Mouse (Mus musculus) midbrain, embryonic 15.5 days (tissue): ENCODE results near the gene Cc2d2a. TPM values are rescaled to one million over a fixed set of nuclear protein-coding genes. Genes with fewer than 3 reads are reported as not detected.

Experiments
- ATAC-seq: fragments of 200-750 bp; cut with Nextera tagmentation; replicated peaks from 2 replicates; pipeline ENCODE4 v1.8.0; 2017; ENCODE audit warnings: moderate TSS enrichment
- H3K27ac ChIP-seq: fragments of 300-500 bp; sonication (generic); 2 replicates; pipeline ENCODE4 v1.5.1; 2015; ENCODE audit warnings: mild to moderate bottlenecking, inconsistent platforms
- H3K27me3 ChIP-seq: fragments of 300-500 bp; sonication (generic); replicated peaks from 2 replicates; pipeline ENCODE4 v1.6.1; 2015; ENCODE audit warnings: inconsistent platforms
- H3K36me3 ChIP-seq: fragments of 300-500 bp; sonication (generic); replicated peaks from 2 replicates; pipeline ENCODE4 v1.6.1; 2015; ENCODE audit warnings: inconsistent platforms
- H3K4me1 ChIP-seq: fragments of 300-500 bp; sonication (generic); 2 replicates; pipeline ENCODE4 v1.6.1; 2015; ENCODE audit warnings: inconsistent platforms
- H3K4me2 ChIP-seq: fragments of 300-500 bp; sonication (generic); 2 replicates; pipeline ENCODE4 v1.6.1; 2015; ENCODE audit warnings: inconsistent platforms, mild to moderate bottlenecking, moderate library complexity
- H3K4me3 ChIP-seq: fragments of 300-500 bp; sonication (generic); 2 replicates; pipeline ENCODE4 v1.5.1; 2015; ENCODE audit warnings: mild to moderate bottlenecking, inconsistent platforms
- H3K9ac ChIP-seq: fragments of 300-500 bp; sonication (generic); 2 replicates; pipeline ENCODE4 v1.6.1; 2015; ENCODE audit warnings: mild to moderate bottlenecking, inconsistent platforms
- H3K9me3 ChIP-seq: fragments of 300-500 bp; sonication (generic); 2 replicates; pipeline ENCODE4 v1.6.1; 2016; ENCODE audit warnings: inconsistent platforms
- WGBS: fragments of 180-500 bp; shearing (Covaris S2); methylation state at CpG from one replicate; pipeline ENCODE4 v1.1.7; 2015; ENCODE audit warnings: mixed read lengths; 5-methylcytosine and 5-hydroxymethylcytosine counted together
- polyA plus RNA-seq: library from polyadenylated mRNA; unstranded; fragments of >200 nt; fragmentation: Nextera tagmentation; extraction: Ambion mirVana; gene quantifications from 2 replicates; pipeline ENCODE4 v1.2.1, GENCODE M21; 2015

Gene Cc2d2a
- polyA plus RNA-seq, 1 experiment from 2014 or later = 8.5 TPM

DNA sequence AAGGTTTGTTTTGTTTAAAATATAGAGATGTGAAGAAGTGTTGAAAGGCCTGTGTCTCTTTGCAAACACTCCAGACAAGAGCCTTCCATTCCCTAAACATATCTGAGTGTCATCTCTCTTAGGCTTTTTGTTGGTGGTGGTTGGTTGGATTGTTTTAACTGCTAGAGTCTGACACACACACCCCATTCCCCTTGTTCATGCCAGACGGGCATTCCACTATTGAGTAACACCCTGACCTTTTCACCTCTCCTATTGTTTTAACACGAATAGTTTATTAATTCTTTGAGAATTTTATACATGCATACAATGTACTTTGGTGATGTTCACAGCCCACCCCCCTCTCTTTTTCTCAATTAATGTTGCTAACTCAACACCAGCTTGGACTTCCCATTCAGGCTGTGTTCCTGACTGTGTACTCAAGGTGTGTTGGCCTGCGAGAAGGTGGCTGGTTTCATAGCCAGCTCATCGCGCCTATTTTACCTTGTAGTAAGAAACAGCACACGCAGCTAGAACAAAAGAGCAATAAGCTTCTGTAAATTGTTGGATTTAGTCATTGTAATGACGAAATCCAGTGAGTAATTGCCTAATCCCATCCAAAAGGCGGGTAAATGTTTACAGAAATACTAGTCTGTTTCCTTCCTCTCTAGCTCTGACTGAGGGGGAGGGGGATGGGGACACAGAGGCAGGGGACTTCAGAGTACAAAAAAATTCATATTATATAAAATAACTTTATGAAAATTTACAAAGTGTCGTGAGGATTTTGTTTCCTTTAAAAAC lies 126.0 kb downstream of the Cc2d2a start:
- Histone ChIP-seq H3K4me1 (no peaks in the 10 kb centered on the region), H3K4me3 (no peak overlapping the region), H3K36me3 (no peaks in the 10 kb centered on the region), H3K9ac (no peak overlapping the region), H3K27ac (no peak overlapping the region), H3K9me3 (no peaks in the 10 kb centered on the region), H3K4me2 (no peak overlapping the region), H3K27me3 (no peaks in the 10 kb centered on the region)
- ATAC-seq = no peak
- 84% methylated on average over 9 of the region's 9 CpGs for WGBS

Other genes starting within 250 kb of the Cc2d2a start
- gene C1qtnf7, start 146.8 kb upstream of the Cc2d2a start, polyA plus RNA-seq = 1.1 and 1.2 TPM in 2 replicates
- gene Bst1, start 156.5 kb downstream of the Cc2d2a start, polyA plus RNA-seq = 0.06 TPM in 1 of 2 replicates, not detected in the other
- 77.2 and 77.4 TPM in 2 replicates for gene Fbxl5, start 159.3 kb downstream of the Cc2d2a start, polyA plus RNA-seq
- gene Cd38, start 206.2 kb downstream of the Cc2d2a start, polyA plus RNA-seq = 2.2 and 3.2 TPM in 2 replicates